Mouse (Mus musculus) olfactory bulb, adult 2 months (tissue): ENCODE results near the gene Etnk1.

Experiments
- CTCF ChIP-seq: fragments of 200-500 bp; IDR thresholded peaks from 2 replicates; pipeline ENCODE4 v1.5.1; 2012; ENCODE audit warnings: low read depth, mild to moderate bottlenecking, low read length, moderate library complexity; ENCODE audit not compliant: insufficient read depth
- POLR2A ChIP-seq: fragments of 200-500 bp; IDR thresholded peaks from 2 replicates; pipeline ENCODE4 v1.6.1; 2012; ENCODE audit warnings: mild to moderate bottlenecking, low read depth, low read length, moderate library complexity; ENCODE audit not compliant: insufficient read depth

- TF ChIP-seq POLR2A (no peak), CTCF (no peak)
Measured at GRCm38 (mm10) chr6:143145051-143145450, 22.0 kb upstream of the Etnk1 start.
